Mouse (Mus musculus): ENCODE data around the gene Mrpl2.

DNA sequence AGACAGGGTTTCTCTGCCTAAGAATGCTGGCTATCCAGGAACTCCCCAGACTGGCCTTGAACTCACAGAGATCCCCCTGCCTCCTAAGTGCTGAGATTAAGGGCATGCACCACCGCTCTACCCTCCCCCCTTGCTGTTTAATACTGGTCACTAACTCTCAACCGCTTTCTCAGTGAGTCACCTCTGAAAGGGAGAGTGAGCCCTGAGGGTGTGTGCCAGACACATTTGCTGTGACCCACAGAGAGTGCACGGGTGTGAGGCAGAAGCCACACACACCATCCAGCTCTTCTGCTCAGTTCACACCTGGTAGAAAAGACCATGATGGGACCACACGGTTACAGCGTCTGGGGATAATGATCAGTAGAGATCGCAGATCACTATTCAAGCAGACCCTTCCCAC lies 52.5 kb downstream of the Mrpl2 start:
- TF ChIP-seq POLR2A (IDR thresholded peaks at IDR 0.05; ENCODE audit: low read depth, low read length) (no peak), CTCF (conservative IDR thresholded peaks at IDR 0.05; ENCODE audit: insufficient read depth, insufficient read length, low read depth, low read length) (no peak)

Measured in kidney, adult 2 months (tissue).